Mouse (Mus musculus): ENCODE measurements at regions not wholly inside any gene's neighbourhood (a gene's known extent, or its start where the extent isn't known, plus 50 kb on each side); places are given as distances from the start of the nearest gene placed in this dataset.

- DNase-seq (ENCODE audit: low spot score) = no peak
These were observed 252.5 kb downstream of the Pcdh18 start for GRCm38 (mm10) chr3:49504581-49504980.

GRCm38 (mm10) chr3:49502351-49502750 is 254.8 kb downstream of the Pcdh18 start:
- no peak for DNase-seq (ENCODE audit: low spot score)

- DNase-seq (ENCODE audit: low spot score) = peak; percentile 24
These were observed 272.0 kb downstream of the Pcdh18 start for GRCm38 (mm10) chr3:49485105-49485504.
